Mouse (Mus musculus): ENCODE measurements around the gene Stard3.
"Not testable (repeated sequence)": the region's sequence is repeated elsewhere in the genome, so short reads cannot be mapped to it uniquely, and the experiment has no call there.

The Stard3 gene

GRCm38 (mm10) chr11:98372406-98372805, 14.2 kb downstream of the Stard3 start:
- in situ Hi-C loops (cut with MboI, MseI), result no loop called here

- in situ Hi-C loops (cut with MboI, MseI), result no loop called here
These were observed 15.1 kb downstream of the Stard3 start for GRCm38 (mm10) chr11:98373244-98373643.

GRCm38 (mm10) chr11:98374266-98374665, 16.1 kb downstream of the Stard3 start:
- in situ Hi-C loops (cut with MboI, MseI), result no loop called here

DNA sequence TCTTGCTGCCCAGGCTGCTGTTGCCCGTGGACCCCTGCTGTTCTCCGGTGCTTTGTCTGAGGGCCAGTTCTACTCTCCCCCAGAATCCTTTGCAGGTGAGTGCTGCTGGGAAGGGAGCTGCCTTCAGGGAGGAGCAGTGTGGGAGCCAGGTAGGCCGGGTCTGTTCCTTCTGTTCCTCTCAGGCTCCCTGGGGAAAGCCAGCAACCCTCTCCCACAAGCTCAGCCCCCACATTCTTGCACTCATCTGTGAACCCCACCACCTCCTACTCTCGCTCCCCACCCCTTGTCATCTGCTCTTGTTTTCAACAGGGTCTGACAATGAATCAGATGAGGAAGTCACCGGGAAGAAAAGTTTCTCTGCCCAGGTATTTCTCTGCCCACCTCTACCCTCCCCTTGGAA, 18.6 kb downstream of the Stard3 start:
- in situ Hi-C loops (cut with MboI, MseI), result no loop called here

DNA sequence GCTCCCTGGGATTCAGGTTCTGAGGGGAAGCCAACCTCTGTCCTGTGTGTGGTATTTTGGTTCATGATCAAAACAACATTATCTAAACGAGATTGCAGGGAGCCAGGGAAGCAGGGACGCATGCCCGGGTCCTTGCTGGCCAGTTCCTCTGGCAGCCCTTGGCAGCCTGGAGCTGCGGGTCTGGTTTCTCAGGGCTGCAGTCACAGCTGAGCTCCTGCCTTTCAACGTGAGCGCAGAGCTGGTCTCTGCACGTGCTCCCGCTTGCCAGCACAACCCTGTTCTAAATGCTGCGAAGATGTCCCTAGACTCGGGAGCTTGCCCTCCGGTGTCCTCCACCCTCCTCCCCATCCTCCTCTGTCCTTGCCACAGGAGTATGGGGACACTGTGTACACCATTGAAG, 19.6 kb downstream of the Stard3 start:
- in situ Hi-C loops (cut with MboI, MseI), result no loop called here

GRCm38 (mm10) chr11:98379379-98379778, 21.2 kb downstream of the Stard3 start:
- in situ Hi-C loops (cut with MboI, MseI), result no loop called here

DNA sequence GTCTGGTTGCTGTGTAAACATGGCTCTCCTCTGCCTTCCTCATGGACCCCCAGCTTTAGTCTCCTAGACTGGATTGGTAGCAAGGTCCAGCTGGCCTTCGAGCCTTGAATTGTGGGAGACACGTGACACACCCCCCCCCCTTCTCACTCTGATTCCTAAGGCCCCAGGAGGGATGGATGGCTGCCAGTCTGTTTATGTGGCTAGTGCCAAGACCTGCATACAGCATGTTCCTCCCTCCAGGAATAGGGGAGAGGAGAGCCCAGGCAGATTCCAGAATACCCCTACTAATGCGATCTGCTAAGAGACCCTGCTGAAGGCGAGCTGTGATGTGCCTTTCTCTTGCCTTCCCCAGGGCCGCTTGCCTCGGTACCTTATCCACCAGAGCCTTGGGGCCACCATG, 21.9 kb downstream of the Stard3 start:
- in situ Hi-C loops (cut with MboI, MseI), result no loop called here

- in situ Hi-C loops (cut with MboI, MseI), result no loop called here
These were observed 23.5 kb downstream of the Stard3 start for GRCm38 (mm10) chr11:98381651-98382050.

DNA sequence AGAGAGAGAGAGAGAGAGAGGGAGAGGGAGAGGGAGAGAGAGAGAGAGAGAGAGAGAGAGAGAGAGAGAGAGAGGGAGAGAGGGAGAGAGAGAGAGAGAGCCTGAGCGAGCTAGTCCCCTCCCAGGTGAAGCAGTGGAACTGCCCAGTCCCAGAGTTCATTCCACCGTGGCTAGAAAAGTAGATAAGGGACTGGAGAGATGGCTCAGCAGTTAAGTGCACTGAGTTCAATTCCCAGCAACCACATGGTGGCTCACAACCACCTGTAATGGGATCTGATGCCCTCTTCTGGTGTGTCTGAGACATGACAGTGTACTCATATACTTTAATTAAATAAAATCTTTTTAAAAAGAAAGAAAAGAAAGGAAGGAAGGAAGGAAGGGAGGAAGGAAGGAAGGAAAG, 24.2 kb downstream of the Stard3 start:
- in situ Hi-C loops (cut with MboI, MseI), result not testable (repeated sequence)

DNA sequence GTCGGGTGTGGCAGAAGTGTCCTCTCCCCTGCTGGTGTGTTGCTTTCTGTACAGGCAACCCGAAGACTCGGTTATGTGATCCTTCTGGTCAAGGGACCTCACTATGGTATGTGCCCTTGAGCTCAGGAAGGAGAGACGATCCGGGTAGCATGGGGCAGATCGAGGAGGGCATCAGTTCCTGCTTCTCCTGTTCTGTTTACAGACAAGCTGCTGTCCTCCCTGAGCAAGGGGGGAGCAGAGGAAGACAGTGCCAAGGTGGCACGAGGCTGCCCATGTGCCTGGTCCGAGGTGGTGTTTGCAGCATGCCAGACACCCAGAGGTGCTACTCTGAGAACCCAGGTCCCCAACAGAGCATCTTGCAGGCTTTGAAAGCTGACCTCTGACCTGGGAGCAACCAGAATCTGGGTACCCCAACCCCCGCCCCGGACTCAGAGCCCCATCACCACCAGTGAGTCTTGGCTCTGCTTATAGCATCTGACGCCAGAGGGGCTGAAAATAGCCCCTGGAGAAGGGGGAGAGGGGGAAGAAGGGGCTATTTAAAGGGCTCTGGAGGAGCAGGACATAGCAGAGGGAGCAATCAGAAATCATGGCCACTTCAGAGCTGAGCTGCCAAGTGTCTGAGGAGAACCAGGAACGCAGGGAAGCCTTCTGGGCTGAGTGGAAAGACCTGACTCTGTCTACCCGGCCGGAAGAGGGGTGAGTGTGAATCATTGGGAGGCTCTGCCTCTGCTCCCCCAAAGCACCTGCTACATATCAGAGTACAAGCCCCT, 25.3 kb downstream of the Stard3 start, which contains the start of gene Tcap:
Tcap (plus strand) TSS at position 551 of the 770 bp plus-strand sequence.
- in situ Hi-C loops (cut with MboI, MseI), result no loop called here

- in situ Hi-C loops (cut with MboI, MseI), result no loop called here
These were observed 26.0 kb downstream of the Stard3 start for GRCm38 (mm10) chr11:98384216-98384615.

- in situ Hi-C loops (cut with MboI, MseI), result loop anchor here (5.0 kb wide), 1 partner anchor 43 kb away; no protein-coding TSS in a partner anchor
These were observed 26.8 kb downstream of the Stard3 start for GRCm38 (mm10) chr11:98384721-98385637.

- in situ Hi-C loops (cut with MboI, MseI), result loop anchor here (5.0 kb wide), 1 partner anchor 44 kb away; no protein-coding TSS in a partner anchor
These were observed 27.7 kb downstream of the Stard3 start, which contains the start of gene Pnmt for GRCm38 (mm10) chr11:98385638-98386585. TSS of gene Pnmt (plus strand) at chr11:98386450.

DNA sequence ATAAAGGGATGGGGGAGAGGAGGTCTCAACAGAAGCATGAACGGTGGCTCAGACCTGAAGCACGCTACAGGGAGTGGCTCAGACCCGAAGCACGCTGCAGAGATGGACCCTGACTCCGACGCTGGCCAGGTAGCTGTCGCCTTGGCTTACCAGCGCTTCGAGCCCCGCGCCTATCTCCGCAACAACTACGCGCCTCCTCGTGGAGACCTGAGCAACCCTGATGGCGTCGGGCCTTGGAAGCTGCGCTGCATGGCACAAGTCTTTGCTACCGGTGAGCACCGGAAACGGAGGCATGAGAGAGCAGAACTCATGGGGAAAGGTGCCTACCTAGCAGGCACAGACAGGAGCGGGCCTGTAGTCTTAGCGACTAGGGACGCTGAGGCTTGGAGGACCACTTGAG, 28.4 kb downstream of the Stard3 start:
- in situ Hi-C loops (cut with MboI, MseI), result loop anchor here (5.0 kb wide), 1 partner anchor 44 kb away; no protein-coding TSS in a partner anchor

DNA sequence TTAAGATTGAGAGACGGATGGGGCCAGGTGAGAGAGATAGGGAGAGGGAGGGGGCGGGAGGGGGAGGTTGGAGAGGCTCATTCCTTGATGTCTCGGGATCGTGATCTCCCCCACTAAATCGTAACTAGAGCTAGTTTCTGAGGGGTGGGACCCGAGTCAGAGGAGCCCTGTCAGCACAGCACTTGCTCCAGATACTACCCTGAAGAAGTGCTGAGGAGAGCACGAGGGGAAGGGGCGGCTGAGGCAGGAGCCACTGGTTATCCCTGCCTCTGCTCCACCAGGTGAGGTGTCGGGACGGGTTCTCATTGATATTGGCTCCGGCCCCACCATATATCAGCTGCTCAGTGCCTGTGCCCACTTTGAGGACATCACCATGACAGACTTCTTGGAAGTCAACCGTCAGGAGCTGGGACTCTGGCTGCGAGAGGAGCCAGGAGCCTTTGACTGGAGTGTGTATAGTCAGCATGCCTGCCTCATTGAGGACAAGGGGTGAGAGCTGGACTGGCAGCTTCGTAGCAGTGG, 28.9 kb downstream of the Stard3 start:
- in situ Hi-C loops (cut with MboI, MseI), result loop anchor here (5.0 kb wide), 1 partner anchor 45 kb away; no protein-coding TSS in a partner anchor

DNA sequence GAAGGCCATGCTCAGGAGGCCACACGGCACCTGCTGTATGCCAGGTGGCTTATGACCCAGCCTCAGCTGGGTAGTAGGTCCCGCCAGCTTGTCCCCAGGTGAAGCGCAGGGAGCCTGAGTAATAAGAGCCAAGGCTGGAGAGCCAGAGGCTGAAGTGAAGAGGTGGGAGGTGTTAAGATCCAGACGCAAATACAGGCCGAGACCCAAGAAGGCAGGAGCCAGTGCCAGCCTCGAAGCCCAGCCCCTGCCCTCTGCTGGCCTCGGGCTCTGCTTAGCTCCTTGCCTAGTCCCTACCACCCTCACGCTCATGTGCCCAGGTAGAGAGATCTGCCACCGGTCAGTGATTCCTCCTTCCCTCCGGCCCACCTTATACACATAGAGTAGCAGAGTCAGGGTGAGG, 30.1 kb downstream of the Stard3 start:
- in situ Hi-C loops (cut with MboI, MseI), result loop anchor here (5.0 kb wide), 1 partner anchor 46 kb away; no protein-coding TSS in a partner anchor

DNA sequence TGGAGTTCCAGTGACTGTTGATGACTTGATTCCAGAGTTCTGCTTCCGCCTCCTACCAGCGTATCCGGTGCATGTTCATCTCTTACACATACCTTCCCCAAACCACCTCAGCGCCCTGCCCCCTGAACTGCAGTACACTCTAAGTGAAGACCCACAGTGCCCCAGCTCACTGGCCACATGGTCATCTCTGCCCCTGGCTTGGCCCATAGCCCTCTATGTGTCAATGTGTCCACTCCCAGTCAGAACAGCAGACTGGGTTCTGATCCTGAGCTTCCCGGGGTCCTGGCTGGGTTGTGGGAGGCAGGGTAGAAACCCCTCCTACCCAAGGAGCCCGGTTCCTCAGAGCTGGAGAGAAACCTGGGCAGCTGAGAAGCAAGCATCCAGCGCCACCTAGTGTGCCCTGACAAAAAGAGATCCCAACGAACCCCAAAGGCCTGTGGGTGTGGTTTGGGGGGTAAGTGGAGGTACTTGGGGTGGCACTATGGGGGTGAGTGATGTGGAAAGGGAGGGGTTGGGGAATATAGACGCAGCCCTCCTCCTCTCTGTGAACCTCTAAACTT, 31.1 kb downstream of the Stard3 start:
- in situ Hi-C loops (cut with MboI, MseI), result loop anchor here (5.0 kb wide), 1 partner anchor 47 kb away; no protein-coding TSS in a partner anchor

DNA sequence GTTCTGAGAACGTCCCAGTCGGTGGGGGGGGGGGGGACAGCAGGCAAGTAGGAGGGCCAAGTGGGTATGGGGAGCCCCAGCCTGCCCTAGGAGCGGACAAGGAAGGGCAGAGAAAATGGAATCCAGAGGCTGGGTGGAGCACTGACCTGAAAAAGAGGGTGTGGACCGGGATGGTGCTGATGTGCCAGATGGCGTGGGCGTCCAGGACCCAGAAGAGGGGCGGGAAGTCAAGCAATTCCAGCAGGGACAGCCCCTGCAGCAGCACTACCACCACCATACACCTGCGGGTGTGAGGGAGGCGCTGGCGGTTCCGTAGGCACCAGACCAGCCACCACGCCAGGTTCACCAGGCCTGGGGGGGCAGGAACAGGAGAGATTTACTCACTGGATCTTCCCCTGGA, 32.0 kb downstream of the Stard3 start:
- in situ Hi-C loops (cut with MboI, MseI), result no loop called here

- in situ Hi-C loops (cut with MboI, MseI), result no loop called here
These were observed 33.9 kb downstream of the Stard3 start for GRCm38 (mm10) chr11:98392034-98392433.

DNA sequence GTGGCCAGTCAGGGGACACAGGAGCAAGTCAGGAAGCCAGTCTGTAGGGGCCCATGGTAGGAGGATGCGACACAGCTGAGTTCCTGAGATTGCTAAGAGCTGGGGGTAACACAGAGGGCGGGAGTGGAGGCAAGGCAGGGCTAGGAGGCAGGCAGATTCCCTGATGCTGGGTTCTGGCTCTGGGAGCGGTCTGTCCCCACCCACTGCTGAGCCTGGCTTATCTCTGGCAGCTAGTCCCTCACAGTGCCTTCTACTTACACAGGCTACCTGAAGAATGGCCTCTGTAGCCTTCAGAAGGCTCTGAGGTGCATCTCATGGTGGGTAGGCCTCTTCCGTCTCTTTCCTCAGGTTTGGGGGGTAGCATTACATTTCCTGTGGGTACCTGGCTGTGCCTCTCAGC, 34.5 kb downstream of the Stard3 start:
- in situ Hi-C loops (cut with MboI, MseI), result no loop called here

Measured in T-helper 2 cell (primary cell).